Mouse (Mus musculus): ENCODE data around the gene Tfeb.

- no peak for TF ChIP-seq E2F4 (IDR thresholded peaks at IDR 0.05; ENCODE audit: insufficient replicate concordance, low read depth, low read length)
- TF ChIP-seq CTCF (conservative IDR thresholded peaks at IDR 0.05 in 1 of 2, IDR thresholded peaks at IDR 0.05 in 1 of 2; ENCODE audit: low read depth in 2 of 2, low read length in 2 of 2), result no peak
- TF ChIP-seq RCOR1 (conservative IDR thresholded peaks at IDR 0.05; ENCODE audit: low read depth, low read length), result no peak
- no peak for TF ChIP-seq USF1 (IDR thresholded peaks at IDR 0.05; ENCODE audit: low read depth, low read length)
These were observed 35.0 kb upstream of the Tfeb start for GRCm38 (mm10) chr17:47701793-47702192.

Measured in CH12.LX (cell line).